Mouse (Mus musculus): ENCODE measurements at regions not wholly inside any gene's neighbourhood (a gene's known extent, or its start where the extent isn't known, plus 50 kb on each side); places are given as distances from the start of the nearest gene placed in this dataset.

- no peak for DNase-seq
- intact Hi-C loops (cut with DNase I), result no loop called here
Observed at GRCm38 (mm10) chr5:51665241-51665640, 97.7 kb upstream of the Ppargc1a start.

DNA sequence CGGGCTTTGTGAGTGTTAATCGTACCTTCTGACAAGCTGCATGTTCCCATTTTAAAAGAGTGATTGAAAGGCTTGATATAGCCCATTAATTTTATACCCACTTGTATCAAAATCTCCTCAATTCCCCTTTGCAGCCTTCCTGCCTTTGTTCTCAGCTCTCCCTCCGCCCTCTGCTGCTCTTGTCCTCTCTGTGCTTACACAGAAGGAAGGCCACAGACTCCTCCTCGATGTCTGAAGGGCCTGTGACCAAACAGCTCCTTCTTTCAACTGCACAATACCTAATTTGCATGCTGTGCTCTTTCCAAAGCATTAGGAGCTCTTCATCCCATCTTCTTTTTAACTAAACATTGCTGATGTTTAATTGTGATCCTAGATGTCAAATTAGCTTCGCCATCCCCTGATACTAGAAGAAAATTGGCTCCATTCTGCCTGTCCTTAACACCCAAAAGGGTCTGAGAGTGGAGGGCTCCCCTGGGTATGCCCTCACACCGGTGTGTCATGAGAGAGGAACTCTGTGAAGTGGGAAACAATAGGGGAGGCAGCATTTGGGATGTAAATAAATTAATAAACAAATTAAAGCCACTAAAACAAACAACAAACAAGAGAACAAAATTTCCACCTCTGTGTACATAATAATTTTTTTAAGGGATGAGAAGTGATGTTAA lies 90.8 kb upstream of the Ppargc1a start:
- intact Hi-C loops (cut with DNase I), result no loop called here
- DNase-seq, result no peak

- no peak for DNase-seq
- intact Hi-C loops (cut with DNase I), result no loop called here
Observed at GRCm38 (mm10) chr5:51653507-51653906, 86.0 kb upstream of the Ppargc1a start.

- intact Hi-C loops (cut with DNase I), result no loop called here
- DNase-seq, result no peak
Observed at GRCm38 (mm10) chr5:51624400-51624799, 56.9 kb upstream of the Ppargc1a start.

Measured in gastrocnemius, postnatal 36 days (tissue).